Mouse (Mus musculus) cerebellum, postnatal 14 days (tissue): ENCODE results near the gene Stk40.

ENCODE experiments used
- DNase-seq, 2 experiments: peaks; one replicate each; pipeline ENCODE4 v3.0.0; 2021; ENCODE audit warnings: mixed read lengths in 2 of 2

The Stk40 gene

GRCm38 (mm10) chr4:126099365-126099764 lies 4.4 kb upstream of the Stk40 start:
- DNase-seq: no peak

- DNase-seq: no peak
These were observed 3.0 kb upstream of the Stk40 start for GRCm38 (mm10) chr4:126100764-126101163.

GRCm38 (mm10) chr4:126102061-126102841 lies 1.5 kb upstream of the Stk40 start:
- no peak for DNase-seq

GRCm38 (mm10) chr4:126103057-126103581 lies 638 bp upstream of the Stk40 start:
- peak; percentile 80 to 88 for DNase-seq

- peak; percentile 66 to 68 for DNase-seq
These were observed 711 bp downstream of the Stk40 start for GRCm38 (mm10) chr4:126104261-126105075.

- no peak for DNase-seq
These were observed 1.5 kb downstream of the Stk40 start for GRCm38 (mm10) chr4:126105131-126105783.

- no peak for DNase-seq
These were observed 4.4 kb downstream of the Stk40 start for GRCm38 (mm10) chr4:126108061-126108740.

GRCm38 (mm10) chr4:126109613-126110373 lies 6.0 kb downstream of the Stk40 start:
- no peak for DNase-seq

- peak; percentile 60 to 67 for DNase-seq
These were observed 6.8 kb downstream of the Stk40 start for GRCm38 (mm10) chr4:126110374-126111152.

- DNase-seq: no peak
These were observed 7.4 kb downstream of the Stk40 start for GRCm38 (mm10) chr4:126111153-126111549.

- DNase-seq: peak; percentile 59 to 65
These were observed 9.5 kb downstream of the Stk40 start for GRCm38 (mm10) chr4:126113243-126113642.

- peak; percentile 70 to 82 for DNase-seq
These were observed 10.2 kb downstream of the Stk40 start for GRCm38 (mm10) chr4:126113943-126114342.

- no peak for DNase-seq
These were observed 11.7 kb downstream of the Stk40 start for GRCm38 (mm10) chr4:126115411-126115810.

GRCm38 (mm10) chr4:126115871-126116521 lies 12.2 kb downstream of the Stk40 start:
- no peak for DNase-seq

GRCm38 (mm10) chr4:126117116-126117515 lies 13.4 kb downstream of the Stk40 start:
- peak; percentile 60 to 64 for DNase-seq

GRCm38 (mm10) chr4:126118651-126119050 lies 14.9 kb downstream of the Stk40 start:
- DNase-seq: peak; percentile 77 to 84

GRCm38 (mm10) chr4:126119051-126119450 lies 15.3 kb downstream of the Stk40 start:
- peak; percentile 66 to 75 for DNase-seq

GRCm38 (mm10) chr4:126120052-126120451 lies 16.3 kb downstream of the Stk40 start:
- peak; percentile 85 to 87 for DNase-seq

- DNase-seq: peak; percentile 56 to 60
These were observed 16.7 kb downstream of the Stk40 start for GRCm38 (mm10) chr4:126120506-126120905.
